13 mouse cellular contexts compared by ENCODE assay signal in the genomic region with DNA sequence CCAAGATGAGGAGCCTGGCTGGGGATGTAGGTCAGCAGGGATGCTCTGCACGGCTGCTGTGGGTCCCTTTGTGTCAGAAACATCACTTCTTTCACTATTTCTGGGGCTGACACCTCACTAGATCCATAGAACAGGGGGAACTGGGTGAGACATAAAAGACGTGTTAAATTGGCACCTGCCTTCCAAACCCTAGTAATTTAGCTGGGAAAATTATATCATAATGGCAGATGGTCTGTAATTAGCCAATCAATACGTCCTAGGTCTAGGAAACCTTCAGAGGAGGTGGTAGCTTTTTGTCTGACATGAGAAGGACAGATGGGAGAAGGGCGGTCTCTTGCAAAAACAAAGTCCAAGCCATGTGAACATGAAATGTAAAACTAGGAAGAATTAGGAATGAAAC.
"Had no signal": no experiment of that assay in that cellular context is flagged by ENCODE, and none has a peak within 500 bp of the region (broad histone marks: within the 10 kb centered on the region; RNA-seq: fewer than 3 reads in every experiment).

No protein-coding gene starts in this region.

- H3K9me3 ChIP-seq: limb, embryonic 15.5 days; lung, embryonic 15.5 days; megakaryocyte, embryonic 14.5 days; midbrain, embryonic 15.5 days; neural tube, embryonic 12.5 days; stomach, embryonic 15.5 days had no signal

- ATAC-seq: midbrain, embryonic 15.5 days had no signal

- H3K9ac ChIP-seq: limb, embryonic 15.5 days; lung, embryonic 15.5 days; midbrain, embryonic 15.5 days; neural tube, embryonic 12.5 days; stomach, embryonic 15.5 days had no signal

- H3K27me3 ChIP-seq: limb, embryonic 15.5 days; lung, embryonic 15.5 days; midbrain, embryonic 15.5 days; neural tube, embryonic 12.5 days; stomach, embryonic 15.5 days had no signal

- H3K4me1 ChIP-seq: limb, embryonic 15.5 days; lung, embryonic 15.5 days; midbrain, embryonic 15.5 days; neural tube, embryonic 12.5 days; stomach, embryonic 15.5 days had no signal

- H3K4me3 ChIP-seq: limb, embryonic 15.5 days; lung, embryonic 15.5 days; megakaryocyte, embryonic 14.5 days; midbrain, embryonic 15.5 days; neural tube, embryonic 12.5 days; stomach, embryonic 15.5 days had no signal

- DNase-seq: kidney, adult 11 months; kidney, postnatal 10 days; lung, postnatal 14 days; spleen, adult 18-20 months; thymus, adult 2 months; thymus, postnatal 25 days had no signal

- H3K4me2 ChIP-seq: limb, embryonic 15.5 days; lung, embryonic 15.5 days; midbrain, embryonic 11.5 days; midbrain, embryonic 15.5 days; neural tube, embryonic 12.5 days; stomach, embryonic 15.5 days had no signal

- H3K27ac ChIP-seq: limb, embryonic 15.5 days; lung, embryonic 15.5 days; midbrain, embryonic 15.5 days; neural tube, embryonic 12.5 days; stomach, embryonic 15.5 days had no signal

- H3K36me3 ChIP-seq: limb, embryonic 15.5 days; lung, embryonic 15.5 days; midbrain, embryonic 15.5 days; neural tube, embryonic 12.5 days; stomach, embryonic 15.5 days had no signal
